Mouse (Mus musculus) myocyte (in vitro differentiated cells): ENCODE measurements around the gene Apon.

ENCODE experiments used
- E2F4 ChIP-seq: IDR thresholded peaks from one replicate; pipeline ENCODE4 v1.6.1; 2011; ENCODE audit warnings: mild to moderate bottlenecking, control low read depth, moderate library complexity; ENCODE audit not compliant: insufficient read depth
- MAX ChIP-seq: IDR thresholded peaks from one replicate; pipeline ENCODE4 v1.6.1; 2011; ENCODE audit warnings: low read depth, mild to moderate bottlenecking, control low read depth
- MYOD1 ChIP-seq, 3 experiments: IDR thresholded peaks; one replicate each; pipeline ENCODE4 v1.6.1; 2011; ENCODE audit warnings: control low read depth in 2 of 3, low read depth in 2 of 3, mild to moderate bottlenecking in 2 of 3, moderate library complexity in 1 of 3; ENCODE audit not compliant: insufficient read length in 2 of 3, control insufficient read depth in 1 of 3
- MYOG ChIP-seq, 3 experiments: IDR thresholded peaks; one replicate each; pipeline ENCODE4 v1.6.1; 2011; ENCODE audit warnings: control low read depth in 2 of 3, low read depth in 2 of 3, mild to moderate bottlenecking in 2 of 3; ENCODE audit not compliant: insufficient read length in 2 of 3, control insufficient read depth in 1 of 3, insufficient read depth in 1 of 3
- POLR2A ChIP-seq: IDR thresholded peaks from one replicate; pipeline ENCODE4 v1.6.1; 2011; ENCODE audit warnings: low read depth, mild to moderate bottlenecking, control low read depth, moderate library complexity; ENCODE audit not compliant: insufficient read length
- POLR2AphosphoS2 ChIP-seq: IDR thresholded peaks from one replicate; pipeline ENCODE4 v1.6.1; 2011; ENCODE audit warnings: low read depth, control low read depth; ENCODE audit not compliant: insufficient read length
- TCF12 ChIP-seq: IDR thresholded peaks from one replicate; pipeline ENCODE4 v1.6.1; 2011; ENCODE audit warnings: mild to moderate bottlenecking, control low read depth; ENCODE audit not compliant: poor library complexity, insufficient read depth, severe bottlenecking
- USF1 ChIP-seq: IDR thresholded peaks from one replicate; pipeline ENCODE4 v1.6.1; 2011; ENCODE audit warnings: low read depth, mild to moderate bottlenecking, control low read depth, moderate library complexity

- TF ChIP-seq POLR2A (no peak), MAX (no peak), TCF12 (no peak), MYOD1 (IDR thresholded peaks at IDR 0.05; ENCODE audit: control insufficient read depth in 1 of 3, insufficient read length in 2 of 3, low read depth in 2 of 3) (no peak), POLR2AphosphoS2 (no peak), E2F4 (no peak), USF1 (no peak), MYOG (IDR thresholded peaks at IDR 0.05; ENCODE audit: control insufficient read depth in 1 of 3, insufficient read depth in 1 of 3, insufficient read length in 2 of 3, low read depth in 2 of 3) (no peak)
These were observed 3.3 kb upstream of the Apon start for GRCm38 (mm10) chr10:128250565-128250964.
